Mouse (Mus musculus): ENCODE measurements around the gene Chmp2b. TPM values are rescaled to one million over a fixed set of nuclear protein-coding genes. Genes with fewer than 3 reads are reported as not detected.

The Chmp2b gene
- polyA plus RNA-seq, 1 experiment from 2014 or later: 22.9 TPM

GRCm38 (mm10) chr16:65514223-65514622, 48.3 kb downstream of the Chmp2b start:
- Histone ChIP-seq H3K4me2 (no peak overlapping the region), H3K4me1 (no peaks in the 10 kb centered on the region), H3K27me3 (replicated peaks) (no peaks in the 10 kb centered on the region), H3K9ac (no peak overlapping the region), H3K9me3 (replicated peaks) (no peaks in the 10 kb centered on the region), H3K4me3 (no peak overlapping the region), H3K36me3 (no peaks in the 10 kb centered on the region), H3K27ac (no peak overlapping the region)
- WGBS (ENCODE audit: insufficient replicate concordance): 69% methylated on average over 7 of the region's 7 CpGs
- no peak for ATAC-seq

GRCm38 (mm10) chr16:65497049-65497448, 65.5 kb downstream of the Chmp2b start:
- Histone ChIP-seq H3K4me3 (no peak overlapping the region), H3K27me3 (replicated peaks) (no peaks in the 10 kb centered on the region), H3K4me1 (no peaks in the 10 kb centered on the region), H3K36me3 (no peaks in the 10 kb centered on the region), H3K9me3 (replicated peaks) (no peaks in the 10 kb centered on the region), H3K9ac (no peak overlapping the region), H3K27ac (no peak overlapping the region), H3K4me2 (no peak overlapping the region)
- WGBS (ENCODE audit: insufficient replicate concordance): 38% methylated on average over 2 of the region's 2 CpGs
- ATAC-seq: no peak

GRCm38 (mm10) chr16:65496030-65496429, 66.5 kb downstream of the Chmp2b start:
- WGBS (ENCODE audit: insufficient replicate concordance): 32% methylated on average over 5 of the region's 5 CpGs
- H3K4me2 ChIP-seq: no peak overlapping the region

More at GRCm38 (mm10) chr16:65496030-65496429, 66.5 kb downstream of the Chmp2b start:
- Histone ChIP-seq H3K9ac (no peak overlapping the region), H3K9me3 (replicated peaks) (no peaks in the 10 kb centered on the region), H3K27me3 (replicated peaks) (no peaks in the 10 kb centered on the region), H3K4me3 (no peak overlapping the region), H3K4me1 (no peaks in the 10 kb centered on the region), H3K27ac (no peak overlapping the region), H3K36me3 (no peaks in the 10 kb centered on the region)
- no peak for ATAC-seq

Other genes starting within 250 kb of the Chmp2b start
- not detected in 2 replicates for gene Pou1f1, start 42.2 kb downstream of the Chmp2b start, polyA plus RNA-seq (2016; fragmentation: Nextera tagmentation; extraction: Ambion mirVana)